Mouse (Mus musculus) adrenal gland, postnatal 4 days (tissue): ENCODE data around the gene Olfr1258. TPM values are rescaled to one million over a fixed set of nuclear protein-coding genes. Genes with fewer than 3 reads are reported as not detected.
"Not testable (repeated sequence)": the region's sequence is repeated elsewhere in the genome, so short reads cannot be mapped to it uniquely, and the experiment has no call there.

Experiments
- DNase-seq, 2 experiments: peaks; one replicate each; pipeline ENCODE4 v3.0.0; 2021 to 2022; ENCODE audit warnings: low spot score in 2 of 2, mixed read lengths in 2 of 2
- long read RNA-seq, 2 experiments: library from polyadenylated mRNA; stranded (forward); transcript quantifications; one replicate each; pipeline ENCODE4 v2.0.0; 2021
- total RNA-seq, 2 experiments: library from RNA; stranded (reverse); gene quantifications; 2 replicates each; pipeline ENCODE4 v1.2.3; 2021

The Olfr1258 gene
- total RNA-seq = not detected
- long read RNA-seq, experiment 1 = 0 reads
- long read RNA-seq, experiment 2 = 0 reads

GRCm38 (mm10) chr2:89927009-89927408 lies at the start of gene Olfr1258:
TSS of gene Olfr1258 (plus strand) at chr2:89927309.
- no peak for DNase-seq

- no peak for DNase-seq
Measured at GRCm38 (mm10) chr2:89878137-89878536, 49.0 kb upstream of the Olfr1258 start, which contains the start of gene Olfr1257. TSS of gene Olfr1257 (plus strand) at chr2:89878437.

- not testable (repeated sequence) for DNase-seq
Measured at GRCm38 (mm10) chr2:89912616-89913015, 14.5 kb upstream of the Olfr1258 start.

- DNase-seq = no peak
Measured at GRCm38 (mm10) chr2:89948564-89948963, 21.5 kb downstream of the Olfr1258 start, which contains the start of gene Olfr1259. TSS of gene Olfr1259 (minus strand) at chr2:89948664.

GRCm38 (mm10) chr2:89974184-89974583 lies 47.1 kb downstream of the Olfr1258 start, which contains the start of gene Olfr1260:
TSS of gene Olfr1260 (plus strand) at chr2:89974340.
- no peak for DNase-seq

- DNase-seq = no peak
Measured at GRCm38 (mm10) chr2:89977709-89978108, 50.6 kb downstream of the Olfr1258 start.

Other genes starting within 250 kb of the Olfr1258 start
- not detected for gene Olfr1252, start 202.3 kb upstream of the Olfr1258 start, total RNA-seq
- gene Olfr1253, start 170.2 kb upstream of the Olfr1258 start, total RNA-seq = not detected
- gene Olfr1254, start 133.7 kb upstream of the Olfr1258 start, total RNA-seq = not detected
- not detected for gene Olfr1255, start 115.3 kb upstream of the Olfr1258 start, total RNA-seq
- not detected for gene Olfr1256, start 85.8 kb upstream of the Olfr1258 start, total RNA-seq
- not detected for gene Olfr48, start 79.1 kb upstream of the Olfr1258 start, total RNA-seq
- gene Olfr1257, start 48.9 kb upstream of the Olfr1258 start, total RNA-seq = not detected
- not detected for gene Olfr1259, start 21.4 kb downstream of the Olfr1258 start, total RNA-seq
- not detected for gene Olfr1260, start 47.0 kb downstream of the Olfr1258 start, total RNA-seq
- not detected for gene Olfr1261, start 63.9 kb downstream of the Olfr1258 start, total RNA-seq
- not detected for gene Olfr1262, start 72.8 kb downstream of the Olfr1258 start, total RNA-seq
- not detected for gene Olfr1263, start 84.8 kb downstream of the Olfr1258 start, total RNA-seq
- gene Olfr1264, start 98.3 kb downstream of the Olfr1258 start, total RNA-seq = not detected
- not detected for gene Olfr1265, start 108.0 kb downstream of the Olfr1258 start, total RNA-seq
- gene Olfr140, start 136.3 kb downstream of the Olfr1258 start, total RNA-seq = not detected
- not detected for gene Olfr1269, start 194.1 kb downstream of the Olfr1258 start, total RNA-seq
- not detected for gene Olfr32, start 215.0 kb downstream of the Olfr1258 start, total RNA-seq
- not detected for gene Olfr1270, start 225.8 kb downstream of the Olfr1258 start, total RNA-seq